Mouse (Mus musculus) adrenal gland (tissue): Measurements from ENCODE around the gene Cgref1.

Experiments used
- intact Hi-C: fragments of 180-260 bp; cut with DNase I; formaldehyde crosslinking; loops from one replicate; pipeline ENCODE4 v1.15.1; 2025

The Cgref1 gene

GRCm38 (mm10) chr5:30917891-30918670 is 27.3 kb downstream of the Cgref1 start:
- intact Hi-C loops: loop anchor here (5.0 kb wide), 1 partner anchor 111 kb away; no protein-coding TSS in a partner anchor

- intact Hi-C loops: loop anchor here (5.0 kb wide), 1 partner anchor 110 kb away; no protein-coding TSS in a partner anchor
Observed at GRCm38 (mm10) chr5:30917348-30917747, 28.0 kb downstream of the Cgref1 start.

- intact Hi-C loops: loop anchor here (5.0 kb wide), 1 partner anchor 110 kb away; no protein-coding TSS in a partner anchor
Observed at GRCm38 (mm10) chr5:30916841-30917240, 28.6 kb downstream of the Cgref1 start.

GRCm38 (mm10) chr5:30915974-30916433 is 29.4 kb downstream of the Cgref1 start:
- intact Hi-C loops: loop anchor here (5.0 kb wide), 1 partner anchor 109 kb away; no protein-coding TSS in a partner anchor

GRCm38 (mm10) chr5:30915456-30915855 is 29.9 kb downstream of the Cgref1 start:
- intact Hi-C loops: loop anchor here (5.0 kb wide), 1 partner anchor 108 kb away; no protein-coding TSS in a partner anchor

GRCm38 (mm10) chr5:30914849-30915248 is 30.5 kb downstream of the Cgref1 start:
- intact Hi-C loops: loop anchor here (5.0 kb wide), 1 partner anchor 108 kb away; no protein-coding TSS in a partner anchor

GRCm38 (mm10) chr5:30914101-30914635 is 31.2 kb downstream of the Cgref1 start:
- intact Hi-C loops: no loop called here

GRCm38 (mm10) chr5:30913060-30913841 is 32.1 kb downstream of the Cgref1 start, which contains the start of gene Emilin1:
TSS of gene Emilin1 (plus strand) at chr5:30913402.
- intact Hi-C loops: no loop called here

GRCm38 (mm10) chr5:30912156-30912555 is 33.2 kb downstream of the Cgref1 start:
- intact Hi-C loops: no loop called here

GRCm38 (mm10) chr5:30910481-30910880 is 34.9 kb downstream of the Cgref1 start:
- intact Hi-C loops: no loop called here

GRCm38 (mm10) chr5:30909863-30910262 is 35.5 kb downstream of the Cgref1 start:
- intact Hi-C loops: no loop called here

GRCm38 (mm10) chr5:30909300-30909659 is 36.1 kb downstream of the Cgref1 start:
- intact Hi-C loops: no loop called here

- intact Hi-C loops: no loop called here
Observed at GRCm38 (mm10) chr5:30908426-30909299, 36.7 kb downstream of the Cgref1 start.

GRCm38 (mm10) chr5:30907413-30908059 is 37.9 kb downstream of the Cgref1 start, which contains the start of gene Ost4:
TSS of gene Ost4 (minus strand) at chr5:30907788.
- intact Hi-C loops: no loop called here

GRCm38 (mm10) chr5:30901860-30902259 is 43.5 kb downstream of the Cgref1 start:
- intact Hi-C loops: no loop called here

GRCm38 (mm10) chr5:30890375-30890774 is 55.0 kb downstream of the Cgref1 start:
- intact Hi-C loops: no loop called here

GRCm38 (mm10) chr5:30889088-30889754 is 56.2 kb downstream of the Cgref1 start:
- intact Hi-C loops: no loop called here

GRCm38 (mm10) chr5:30888337-30889087 is 56.9 kb downstream of the Cgref1 start, which contains the start of gene Agbl5:
TSS of gene Agbl5 (plus strand) at chr5:30888694.
- intact Hi-C loops: no loop called here
